Mouse (Mus musculus) liver, postnatal 0 days (tissue): ENCODE results near the gene Nwd2.

Source experiments
- CTCF ChIP-seq: sonication (generic); IDR thresholded peaks from 2 replicates; pipeline ENCODE4 v1.5.1; 2016; ENCODE audit warnings: antibody characterized with exemption, low read depth
- EP300 ChIP-seq: IDR thresholded peaks from 2 replicates; pipeline ENCODE4 v1.6.1; 2016; ENCODE audit warnings: antibody characterized with exemption, low read depth, mild to moderate bottlenecking

DNA sequence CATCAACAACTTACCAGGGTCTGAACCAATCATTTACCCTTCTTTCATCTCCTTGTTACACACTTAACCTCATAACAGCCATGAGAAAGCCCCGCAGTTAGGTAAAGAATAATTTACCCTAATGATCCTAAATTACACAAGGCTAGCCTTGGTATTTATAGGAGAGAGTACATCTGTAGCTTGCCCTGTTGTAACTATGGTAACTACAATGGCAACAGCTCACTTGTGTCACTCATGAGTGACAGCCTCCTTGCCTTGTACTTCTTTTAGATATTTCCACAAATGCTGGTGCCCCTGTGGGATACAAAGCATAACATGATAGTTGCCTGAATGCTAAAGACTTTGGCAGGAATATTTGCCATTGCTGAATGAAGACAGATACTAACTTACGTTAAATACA lies 99.4 kb downstream of the Nwd2 start:
- no peak for TF ChIP-seq CTCF
- TF ChIP-seq EP300: no peak
